Mouse (Mus musculus): ENCODE data around the gene Prrc2b. TPM values are rescaled to one million over a fixed set of nuclear protein-coding genes. Genes with fewer than 3 reads are reported as not detected.

Gene Prrc2b
- total and polyA plus RNA-seq, 2 experiments from 2014 or later: 19.5 to 66.5 TPM

- DNase-seq (ENCODE audit: low spot score): no peak
- TF ChIP-seq EP300 (IDR thresholded peaks at IDR 0.05; ENCODE audit: low read depth) (no peak), CTCF (IDR thresholded peaks at IDR 0.05; ENCODE audit: low read depth) (no peak)
- Histone ChIP-seq H3K27ac (ENCODE audit: low read depth) (peak overlapping the region; percentile 78), H3K4me1 (ENCODE audit: control insufficient read depth, insufficient read depth) (peaks cover 76% of the 10 kb centered on the region), H3K9me3 (replicated peaks; ENCODE audit: control insufficient read depth, low read length) (no peaks in the 10 kb centered on the region), H3K36me3 (replicated peaks; ENCODE audit: control insufficient read depth, insufficient read depth, low read length) (peaks cover 16% of the 10 kb centered on the region), H3K4me2 (ENCODE audit: low read depth, low read length) (peak overlapping the region; percentile 12; the same call in 1 of the 2 replicates), H3K4me3 (ENCODE audit: low read depth, low read length) (no peak overlapping the region), H3K9ac (replicated peaks; ENCODE audit: low read depth, low read length) (no peak overlapping the region), H3K27me3 (ENCODE audit: control insufficient read depth, insufficient read depth, low read length) (no peaks in the 10 kb centered on the region)
- ATAC-seq (ENCODE audit: insufficient read depth, low read depth): no peak
- WGBS: 21% methylated on average over 6 of the region's 6 CpGs
Measured at GRCm38 (mm10) chr2:32179363-32179762, 28.5 kb downstream of the Prrc2b start.

GRCm38 (mm10) chr2:32180127-32180526 lies 29.2 kb downstream of the Prrc2b start:
- TF ChIP-seq EP300 (IDR thresholded peaks at IDR 0.05; ENCODE audit: low read depth) (no peak), CTCF (IDR thresholded peaks at IDR 0.05; ENCODE audit: low read depth) (no peak)
- Histone ChIP-seq H3K27me3 (ENCODE audit: control insufficient read depth, insufficient read depth, low read length) (no peaks in the 10 kb centered on the region), H3K4me2 (ENCODE audit: low read depth, low read length) (no peak overlapping the region), H3K9me3 (replicated peaks; ENCODE audit: control insufficient read depth, low read length) (no peaks in the 10 kb centered on the region), H3K4me3 (ENCODE audit: low read depth, low read length) (no peak overlapping the region), H3K36me3 (replicated peaks; ENCODE audit: control insufficient read depth, insufficient read depth, low read length) (peaks cover 22% of the 10 kb centered on the region), H3K27ac (ENCODE audit: low read depth) (0 out of 2 replicates have a peak overlapping the region, but pooled peaks have one; percentile 78), H3K4me1 (ENCODE audit: control insufficient read depth, insufficient read depth) (peaks cover 69% of the 10 kb centered on the region), H3K9ac (replicated peaks; ENCODE audit: low read depth, low read length) (no peak overlapping the region)
- ATAC-seq (ENCODE audit: insufficient read depth, low read depth): no peak
- no peak for DNase-seq (ENCODE audit: low spot score)
- 82% methylated on average over 12 of the region's 12 CpGs for WGBS

- Histone ChIP-seq H3K9ac (replicated peaks; ENCODE audit: low read depth, low read length) (no peak overlapping the region), H3K27ac (ENCODE audit: low read depth) (peak overlapping the region; percentile 13; the same call in 1 of the 2 replicates), H3K36me3 (replicated peaks; ENCODE audit: control insufficient read depth, insufficient read depth, low read length) (peaks cover 32% of the 10 kb centered on the region), H3K4me3 (ENCODE audit: low read depth, low read length) (no peak overlapping the region), H3K27me3 (ENCODE audit: control insufficient read depth, insufficient read depth, low read length) (no peaks in the 10 kb centered on the region), H3K4me1 (ENCODE audit: control insufficient read depth, insufficient read depth) (peaks cover 57% of the 10 kb centered on the region), H3K9me3 (replicated peaks; ENCODE audit: control insufficient read depth, low read length) (no peaks in the 10 kb centered on the region), H3K4me2 (ENCODE audit: low read depth, low read length) (no peak overlapping the region)
- no peak for TF ChIP-seq CTCF (IDR thresholded peaks at IDR 0.05; ENCODE audit: low read depth)
- no peak for TF ChIP-seq EP300 (IDR thresholded peaks at IDR 0.05; ENCODE audit: low read depth)
- 77% methylated on average over 5 of the region's 5 CpGs for WGBS
- DNase-seq (ENCODE audit: low spot score) (no peak), ATAC-seq (ENCODE audit: insufficient read depth, low read depth) (no peak)
Measured at GRCm38 (mm10) chr2:32181364-32181763, 30.5 kb downstream of the Prrc2b start.

DNA sequence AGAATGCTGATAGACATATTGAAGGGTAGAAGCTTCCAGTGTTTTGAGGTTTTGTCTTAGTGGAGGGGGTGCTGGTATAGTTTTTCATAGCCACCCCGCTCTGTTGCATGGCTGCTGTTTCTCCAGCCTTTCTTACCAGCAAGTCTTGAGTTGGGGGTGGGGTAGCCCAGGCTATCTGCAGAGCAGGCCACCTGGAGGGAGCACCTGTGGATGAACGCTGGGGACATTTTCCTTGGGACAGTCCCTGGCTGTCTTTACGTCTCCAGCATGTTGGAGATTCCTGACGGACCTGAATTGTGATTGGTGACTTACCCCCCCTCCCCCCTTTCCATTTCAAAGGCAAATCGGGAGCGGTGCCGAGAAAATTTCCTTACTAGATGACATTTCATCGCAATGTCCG lies 31.2 kb downstream of the Prrc2b start:
- Histone ChIP-seq H3K9ac (replicated peaks; ENCODE audit: low read depth, low read length) (no peak overlapping the region), H3K27me3 (ENCODE audit: control insufficient read depth, insufficient read depth, low read length) (no peaks in the 10 kb centered on the region), H3K27ac (ENCODE audit: low read depth) (peak overlapping the region; percentile 53), H3K4me2 (ENCODE audit: low read depth, low read length) (no peak overlapping the region), H3K4me3 (ENCODE audit: low read depth, low read length) (no peak overlapping the region), H3K4me1 (ENCODE audit: control insufficient read depth, insufficient read depth) (peaks cover 53% of the 10 kb centered on the region), H3K9me3 (replicated peaks; ENCODE audit: control insufficient read depth, low read length) (no peaks in the 10 kb centered on the region), H3K36me3 (replicated peaks; ENCODE audit: control insufficient read depth, insufficient read depth, low read length) (peaks cover 39% of the 10 kb centered on the region)
- no peak for ATAC-seq (ENCODE audit: insufficient read depth, low read depth)
- TF ChIP-seq EP300 (IDR thresholded peaks at IDR 0.05; ENCODE audit: low read depth) (no peak), CTCF (IDR thresholded peaks at IDR 0.05; ENCODE audit: low read depth) (no peak)
- WGBS: 79% methylated on average over 9 of the region's 9 CpGs
- DNase-seq (ENCODE audit: low spot score): no peak

- Histone ChIP-seq H3K27me3 (ENCODE audit: control insufficient read depth, insufficient read depth, low read length) (no peaks in the 10 kb centered on the region), H3K4me3 (ENCODE audit: low read depth, low read length) (no peak overlapping the region), H3K27ac (ENCODE audit: low read depth) (peak overlapping the region; percentile 53), H3K9ac (replicated peaks; ENCODE audit: low read depth, low read length) (no peak overlapping the region), H3K4me2 (ENCODE audit: low read depth, low read length) (no peak overlapping the region), H3K9me3 (replicated peaks; ENCODE audit: control insufficient read depth, low read length) (no peaks in the 10 kb centered on the region), H3K36me3 (replicated peaks; ENCODE audit: control insufficient read depth, insufficient read depth, low read length) (peaks cover 45% of the 10 kb centered on the region), H3K4me1 (ENCODE audit: control insufficient read depth, insufficient read depth) (peaks cover 48% of the 10 kb centered on the region)
- TF ChIP-seq CTCF (IDR thresholded peaks at IDR 0.05; ENCODE audit: low read depth): no peak
- DNase-seq (ENCODE audit: low spot score) (no peak), ATAC-seq (ENCODE audit: insufficient read depth, low read depth) (0 out of 2 replicates have a peak, but pooled peaks have one; percentile 26)
- WGBS: 59% methylated on average over 13 of the region's 13 CpGs
Measured at GRCm38 (mm10) chr2:32182676-32183296, 31.9 kb downstream of the Prrc2b start.
